Mouse (Mus musculus) liver, embryonic 14.5 days (tissue): Measurements from ENCODE around the gene Smpd3. TPM values are rescaled to one million over a fixed set of nuclear protein-coding genes. Genes with fewer than 3 reads are reported as not detected.

ENCODE experiments used
- ATAC-seq: fragments of 200-750 bp; cut with Nextera tagmentation; 2 replicates; pipeline ENCODE4 v1.8.0; 2017; ENCODE audit warnings: moderate number of reproducible peaks, mild to moderate bottlenecking, moderate library complexity; ENCODE audit not compliant: insufficient read depth
- DNase-seq, 3 experiments: peaks; one replicate each; pipeline ENCODE4 v3.0.0-alpha.2; 2012 to 2013; ENCODE audit warnings: low read depth in 3 of 3, low spot score in 3 of 3
- H3K27ac ChIP-seq: fragments of 300-500 bp; sonication (generic); 2 replicates; pipeline ENCODE4 v1.5.1; 2014; ENCODE audit warnings: moderate library complexity, mild to moderate bottlenecking, control low read depth, inconsistent platforms
- H3K27me3 ChIP-seq: fragments of 300-500 bp; sonication (generic); 2 replicates; pipeline ENCODE4 v1.6.1; 2014; ENCODE audit warnings: mild to moderate bottlenecking, low read length, moderate library complexity; ENCODE audit not compliant: control insufficient read depth, insufficient read depth
- H3K36me3 ChIP-seq: fragments of 300-500 bp; sonication (generic); replicated peaks from 2 replicates; pipeline ENCODE4 v1.6.1; 2014; ENCODE audit warnings: low read depth; ENCODE audit not compliant: control insufficient read depth, insufficient read depth
- H3K4me1 ChIP-seq, 2 experiments: fragments of 200-500 bp in 1 of 2; fragments of 300-500 bp in 1 of 2; sonication (generic) in 1 of 2; replicated peaks; 2 replicates each; pipeline ENCODE4 v1.6.1; 2012 to 2014; ENCODE audit warnings: antibody characterized with exemption in 1 of 2, inconsistent platforms in 1 of 2, low read length in 1 of 2; ENCODE audit not compliant: control insufficient read depth in 2 of 2, insufficient read depth in 2 of 2
- H3K4me2 ChIP-seq: fragments of 300-500 bp; sonication (generic); 2 replicates; pipeline ENCODE4 v1.6.1; 2014; ENCODE audit warnings: low read depth, mild to moderate bottlenecking, control low read depth, moderate library complexity
- H3K4me3 ChIP-seq, 2 experiments: fragments of 200-500 bp in 1 of 2; fragments of 300-500 bp in 1 of 2; sonication (generic) in 1 of 2; 2 replicates each; pipeline ENCODE4 v1.5.1; 2012 to 2014; ENCODE audit warnings: low read depth in 2 of 2, low read length in 2 of 2, mild to moderate bottlenecking in 2 of 2, control low read depth in 1 of 2, inconsistent platforms in 1 of 2, moderate library complexity in 1 of 2; ENCODE audit not compliant: insufficient read depth in 1 of 2
- H3K9ac ChIP-seq: fragments of 300-500 bp; sonication (generic); replicated peaks from 2 replicates; pipeline ENCODE4 v1.6.1; 2014; ENCODE audit warnings: mild to moderate bottlenecking, control low read depth, moderate library complexity
- H3K9me3 ChIP-seq: fragments of 300-500 bp; sonication (generic); 2 replicates; pipeline ENCODE4 v1.6.1; 2016; ENCODE audit warnings: low read length, mixed read lengths; ENCODE audit not compliant: control insufficient read depth
- CTCF ChIP-seq: IDR thresholded peaks from 2 replicates; pipeline ENCODE4 v1.5.1; 2016; ENCODE audit warnings: antibody characterized with exemption, low read depth, control low read depth
- EP300 ChIP-seq: IDR thresholded peaks from 2 replicates; pipeline ENCODE4 v1.6.1; 2016; ENCODE audit warnings: antibody characterized with exemption, low read depth
- WGBS: fragments of 180-500 bp; shearing (Covaris S2); extraction: QIAGEN DNeasy Blood & Tissue Kit; methylation state at CpG from one replicate; pipeline ENCODE4 v1.1.7; 2014; ENCODE audit not compliant: insufficient replicate concordance; 5-methylcytosine and 5-hydroxymethylcytosine counted together
- polyA plus RNA-seq, 2 experiments: library from polyadenylated mRNA; depleted of rRNA in 1 of 2; stranded (reverse) in 1 of 2; unstranded in 1 of 2; fragments of >200 nt; fragmentation: Nextera tagmentation in 1 of 2; extraction: Ambion mirVana in 1 of 2; gene quantifications; 2 replicates each; pipeline versions ENCODE4 v1.2.1 to v1.2.3; 2012 to 2014

Gene Smpd3
- polyA plus RNA-seq, 2 experiments, result 0.22 to 0.34 TPM

- Histone ChIP-seq H3K9me3 (no peaks in the 10 kb centered on the region), H3K27me3 (no peaks in the 10 kb centered on the region), H3K4me3 (peak overlapping the region; percentile 64 to 85), H3K36me3 (peaks cover 20% of the 10 kb centered on the region), H3K27ac (peak overlapping the region; percentile 8), H3K4me1 (peaks cover 4 to 6% of the 10 kb centered on the region in 2 experiments), H3K9ac (peak overlapping the region; percentile 84), H3K4me2 (peak overlapping the region; percentile 87)
- WGBS, result under 1% methylated on average over 35 of the region's 35 CpGs
- DNase-seq, result peak in 1 of 3 experiments; percentile 28
- TF ChIP-seq EP300 (no peak), CTCF (no peak)
- peak; percentile 68 for ATAC-seq
Observed at GRCm38 (mm10) chr8:106210035-106210731, 127.6 kb downstream of the Smpd3 start.

Other genes with a start within 250 kb of the Smpd3 start
- gene Esrp2, start 201.0 kb downstream of the Smpd3 start, polyA plus RNA-seq (2012; rRNA removed), result 6.7 and 7.7 TPM in 2 replicates
- gene Esrp2, start 201.0 kb downstream of the Smpd3 start, polyA plus RNA-seq (2014; fragmentation: Nextera tagmentation; extraction: Ambion mirVana), result 6.6 and 7.0 TPM in 2 replicates
- 2.8 and 2.9 TPM in 2 replicates for gene Pla2g15, start 187.6 kb downstream of the Smpd3 start, polyA plus RNA-seq (2012; rRNA removed)
- 2.5 TPM in 2 replicates for gene Pla2g15, start 187.6 kb downstream of the Smpd3 start, polyA plus RNA-seq (2014; fragmentation: Nextera tagmentation; extraction: Ambion mirVana)
- 3.8 TPM in 2 replicates for gene Slc7a6, start 169.1 kb downstream of the Smpd3 start, polyA plus RNA-seq (2012; rRNA removed)
- gene Slc7a6, start 169.1 kb downstream of the Smpd3 start, polyA plus RNA-seq (2014; fragmentation: Nextera tagmentation; extraction: Ambion mirVana), result 8.2 and 10.2 TPM in 2 replicates
- 10.6 and 13.3 TPM in 2 replicates for gene Slc7a6os, start 127.1 kb downstream of the Smpd3 start, polyA plus RNA-seq (2012; rRNA removed)
- gene Slc7a6os, start 127.1 kb downstream of the Smpd3 start, polyA plus RNA-seq (2014; fragmentation: Nextera tagmentation; extraction: Ambion mirVana), result 8.9 and 10.2 TPM in 2 replicates
- gene Prmt7, start 127.1 kb downstream of the Smpd3 start, polyA plus RNA-seq (2012; rRNA removed), result 10.2 and 11.1 TPM in 2 replicates
- 19.1 and 21.2 TPM in 2 replicates for gene Prmt7, start 127.1 kb downstream of the Smpd3 start, polyA plus RNA-seq (2014; fragmentation: Nextera tagmentation; extraction: Ambion mirVana)
- gene Zfp90, start 77.3 kb upstream of the Smpd3 start, polyA plus RNA-seq (2012; rRNA removed), result 1.2 and 1.9 TPM in 2 replicates
- 1.9 and 2.4 TPM in 2 replicates for gene Zfp90, start 77.3 kb upstream of the Smpd3 start, polyA plus RNA-seq (2014; fragmentation: Nextera tagmentation; extraction: Ambion mirVana)
- gene 6030452D12Rik, start 162.5 kb upstream of the Smpd3 start, polyA plus RNA-seq (2012; rRNA removed), result not detected in 2 replicates
- not detected in 2 replicates for gene 6030452D12Rik, start 162.5 kb upstream of the Smpd3 start, polyA plus RNA-seq (2014; fragmentation: Nextera tagmentation; extraction: Ambion mirVana)
- gene Cdh3, start 172.9 kb upstream of the Smpd3 start, polyA plus RNA-seq (2012; rRNA removed), result 1.4 TPM in 2 replicates
- gene Cdh3, start 172.9 kb upstream of the Smpd3 start, polyA plus RNA-seq (2014; fragmentation: Nextera tagmentation; extraction: Ambion mirVana), result 0.60 and 0.62 TPM in 2 replicates
- 61.5 and 76.5 TPM in 2 replicates for gene Gm10073, start 235.5 kb upstream of the Smpd3 start, polyA plus RNA-seq (2012; rRNA removed)
- gene Gm10073, start 235.5 kb upstream of the Smpd3 start, polyA plus RNA-seq (2014; fragmentation: Nextera tagmentation; extraction: Ambion mirVana), result 8.8 and 12.3 TPM in 2 replicates